ENCODE assay signal across 22 mouse cellular contexts in genomic region chr4:95125346-95125745, GRCm38 (mm10).
DNase-seq lines count a peak whose midpoint lies in the region; ATAC-seq and TF ChIP-seq lines count a peak whose summit lies in the region.
"Had no signal": no experiment of that assay in that cellular context is flagged by ENCODE, and none has a peak within 500 bp of the region (broad histone marks: within the 10 kb centered on the region; RNA-seq: fewer than 3 reads in every experiment).

No protein-coding gene starts in this region.

- no peak overlapping the region for H3K9ac ChIP-seq in intestine, embryonic 14.5 days (ENCODE audit: low read length)
- no peak overlapping the region for H3K9ac ChIP-seq in intestine, embryonic 15.5 days
- H3K9ac ChIP-seq in liver, embryonic 11.5 days (ENCODE audit: low read depth, low read length): no peak overlapping the region
- H3K9ac ChIP-seq in liver, postnatal 0 days (replicated peaks): no peak overlapping the region
- H3K9ac ChIP-seq: embryonic facial prominence, embryonic 12.5 days; embryonic facial prominence, embryonic 15.5 days; forebrain, embryonic 12.5 days; forebrain, embryonic 15.5 days; hindbrain, embryonic 13.5 days had no signal

- DNase-seq in intestine, embryonic 14.5 days (ENCODE audit: low spot score): peak; percentile 34
- peak; percentile 8 for DNase-seq in liver, embryonic 11.5 days (ENCODE audit: low spot score)
- DNase-seq in liver, postnatal 0 days: no peak
- peak; percentile 64 for DNase-seq in retina, postnatal 1 day
- no peak for DNase-seq in thymus, postnatal 10 days (ENCODE audit: low spot score in 2 of 2)
- DNase-seq: adrenal gland, adult 2 months; adrenal gland, postnatal 14 days; cerebellum, adult 11 months; cerebellum, adult 2 months; cerebellum, adult 9-11 months; cerebellum, postnatal 25 days; gastrocnemius, postnatal 25 days; heart, adult 2 months had no signal

- no peaks in the 10 kb centered on the region for H3K36me3 ChIP-seq in intestine, embryonic 14.5 days (ENCODE audit: control insufficient read depth, insufficient read depth, low read length)
- no peaks in the 10 kb centered on the region for H3K36me3 ChIP-seq in intestine, embryonic 15.5 days
- no peaks in the 10 kb centered on the region for H3K36me3 ChIP-seq in liver, embryonic 11.5 days (ENCODE audit: control insufficient read depth, insufficient read depth, low read length)
- H3K36me3 ChIP-seq in liver, postnatal 0 days (replicated peaks; ENCODE audit: insufficient read depth, low read length): no peaks in the 10 kb centered on the region
- H3K36me3 ChIP-seq: embryonic facial prominence, embryonic 12.5 days; embryonic facial prominence, embryonic 15.5 days; forebrain, embryonic 12.5 days; forebrain, embryonic 15.5 days; heart, embryonic 10.5 days; hindbrain, embryonic 13.5 days had no signal

- no peak overlapping the region for H3K4me2 ChIP-seq in intestine, embryonic 14.5 days (ENCODE audit: low read length)
- no peak overlapping the region for H3K4me2 ChIP-seq in intestine, embryonic 15.5 days (replicated peaks)
- no peak overlapping the region for H3K4me2 ChIP-seq in liver, embryonic 11.5 days
- no peak overlapping the region for H3K4me2 ChIP-seq in liver, postnatal 0 days (ENCODE audit: low read depth, low read length)
- H3K4me2 ChIP-seq: embryonic facial prominence, embryonic 12.5 days; embryonic facial prominence, embryonic 15.5 days; forebrain, embryonic 12.5 days; forebrain, embryonic 15.5 days; hindbrain, embryonic 13.5 days had no signal

- no peaks in the 10 kb centered on the region for H3K9me3 ChIP-seq in intestine, embryonic 14.5 days (ENCODE audit: control insufficient read depth, low read length)
- H3K9me3 ChIP-seq in intestine, embryonic 15.5 days: no peaks in the 10 kb centered on the region
- no peaks in the 10 kb centered on the region for H3K9me3 ChIP-seq in liver, embryonic 11.5 days (ENCODE audit: control insufficient read depth, low read length)
- no peaks in the 10 kb centered on the region for H3K9me3 ChIP-seq in liver, postnatal 0 days (ENCODE audit: low read length)
- H3K9me3 ChIP-seq: embryonic facial prominence, embryonic 12.5 days; embryonic facial prominence, embryonic 15.5 days; forebrain, embryonic 12.5 days; forebrain, embryonic 15.5 days; heart, embryonic 10.5 days; hindbrain, embryonic 13.5 days had no signal

- 94% methylated on average over 1 of the region's 1 CpGs for WGBS in intestine, embryonic 14.5 days
- WGBS in intestine, embryonic 15.5 days: 93% methylated on average over 1 of the region's 1 CpGs
- WGBS in liver, embryonic 11.5 days: 86% methylated on average over 1 of the region's 1 CpGs
- WGBS in liver, postnatal 0 days (ENCODE audit: insufficient replicate concordance): 84% methylated on average over 1 of the region's 1 CpGs

- H3K4me3 ChIP-seq in intestine, embryonic 14.5 days (ENCODE audit: low read depth, low read length): no peak overlapping the region
- H3K4me3 ChIP-seq in intestine, embryonic 15.5 days (replicated peaks): no peak overlapping the region
- no peak overlapping the region for H3K4me3 ChIP-seq in liver, embryonic 11.5 days (ENCODE audit: low read depth, low read length)
- H3K4me3 ChIP-seq in liver, postnatal 0 days (ENCODE audit: low read depth, low read length): no peak overlapping the region
- H3K4me3 ChIP-seq: embryonic facial prominence, embryonic 12.5 days; embryonic facial prominence, embryonic 15.5 days; forebrain, embryonic 12.5 days; forebrain, embryonic 15.5 days; heart, adult 2 months; heart, embryonic 10.5 days; hindbrain, embryonic 13.5 days had no signal

- H3K27me3 ChIP-seq in intestine, embryonic 14.5 days (replicated peaks; ENCODE audit: control insufficient read depth, insufficient read depth, low read length): no peaks in the 10 kb centered on the region
- H3K27me3 ChIP-seq in intestine, embryonic 15.5 days (replicated peaks): no peaks in the 10 kb centered on the region
- no peaks in the 10 kb centered on the region for H3K27me3 ChIP-seq in liver, embryonic 11.5 days (replicated peaks; ENCODE audit: control insufficient read depth, insufficient read depth, low read length)
- no peaks in the 10 kb centered on the region for H3K27me3 ChIP-seq in liver, postnatal 0 days (ENCODE audit: insufficient read depth, low read length)
- H3K27me3 ChIP-seq: embryonic facial prominence, embryonic 12.5 days; embryonic facial prominence, embryonic 15.5 days; forebrain, embryonic 15.5 days; hindbrain, embryonic 13.5 days had no signal

- no peaks in the 10 kb centered on the region for H3K4me1 ChIP-seq in intestine, embryonic 14.5 days (replicated peaks; ENCODE audit: control insufficient read depth, insufficient read depth, low read length)
- no peaks in the 10 kb centered on the region for H3K4me1 ChIP-seq in intestine, embryonic 15.5 days (replicated peaks)
- H3K4me1 ChIP-seq in liver, embryonic 11.5 days (replicated peaks; ENCODE audit: control insufficient read depth, insufficient read depth, low read length): no peaks in the 10 kb centered on the region
- no peaks in the 10 kb centered on the region for H3K4me1 ChIP-seq in liver, postnatal 0 days (ENCODE audit: insufficient read depth)
- H3K4me1 ChIP-seq: embryonic facial prominence, embryonic 12.5 days; embryonic facial prominence, embryonic 15.5 days; forebrain, embryonic 12.5 days; forebrain, embryonic 15.5 days; heart, embryonic 10.5 days; hindbrain, embryonic 13.5 days had no signal

- TF ChIP-seq CTCF in liver, postnatal 0 days (IDR thresholded peaks at IDR 0.05; ENCODE audit: low read depth): no peak

- no peak overlapping the region for H3K27ac ChIP-seq in intestine, embryonic 14.5 days (ENCODE audit: low read depth)
- H3K27ac ChIP-seq in intestine, embryonic 15.5 days: no peak overlapping the region
- no peak overlapping the region for H3K27ac ChIP-seq in liver, embryonic 11.5 days (ENCODE audit: low read depth, low read length)
- H3K27ac ChIP-seq in liver, postnatal 0 days (ENCODE audit: low read depth): no peak overlapping the region
- H3K27ac ChIP-seq: embryonic facial prominence, embryonic 12.5 days; embryonic facial prominence, embryonic 15.5 days; forebrain, embryonic 12.5 days; forebrain, embryonic 15.5 days; heart, adult 2 months; heart, embryonic 10.5 days; hindbrain, embryonic 13.5 days had no signal

- ATAC-seq in intestine, embryonic 14.5 days (replicated peaks; ENCODE audit: low FRiP score, low TSS enrichment, low read depth): no peak
- ATAC-seq in intestine, embryonic 15.5 days: no peak
- no peak for ATAC-seq in liver, embryonic 11.5 days (replicated peaks; ENCODE audit: low FRiP score)
- no peak for ATAC-seq in liver, postnatal 0 days
- ATAC-seq: CD4-positive, CD25-positive, alpha-beta regulatory T cell, adult 4 months; forebrain, embryonic 15.5 days; hindbrain, embryonic 16.5 days had no signal

- no peak for TF ChIP-seq EP300 in liver, postnatal 0 days (IDR thresholded peaks at IDR 0.05; ENCODE audit: low read depth)

Comparison
In these comparisons a context has a peak if more than half of its experiments do, and no peak if none do; other contexts are left out.
1. DNase-seq: peak in intestine, embryonic 14.5 days (single experiment), liver, embryonic 11.5 days (single experiment) and retina, postnatal 1 day (single experiment); none in liver, postnatal 0 days (single experiment) and thymus, postnatal 10 days (0 of 2).